Mouse (Mus musculus): ENCODE results near the gene Hdac4.

GRCm38 (mm10) chr1:91941094-91941493 lies 254.4 kb downstream of the Hdac4 start:
- TF ChIP-seq POLR2A (IDR thresholded peaks at IDR 0.05; ENCODE audit: borderline replicate concordance, extremely low read depth, low read depth, low read length) (no peak), CTCF (IDR thresholded peaks at IDR 0.05; ENCODE audit: insufficient read depth, low read length) (no peak)
